Mouse (Mus musculus) liver, postnatal 0 days (tissue): Measurements from ENCODE around the gene Prop1. TPM values are rescaled to one million over a fixed set of nuclear protein-coding genes. Genes with fewer than 3 reads are reported as not detected.
A peak's percentile ranks its signal among the peaks of the same experiment; 100 is the strongest.

ENCODE experiments used
- ATAC-seq: fragments of 200-750 bp; cut with Nextera tagmentation; 2 replicates; pipeline ENCODE4 v1.8.0; 2017; ENCODE audit warnings: mild to moderate bottlenecking, moderate library complexity
- DNase-seq: peaks from one replicate; pipeline ENCODE4 v3.0.0-alpha.2; 2016
- H3K27ac ChIP-seq: fragments of 300-500 bp; sonication (generic); 2 replicates; pipeline ENCODE4 v1.5.1; 2014; ENCODE audit warnings: antibody characterized with exemption, moderate library complexity, mild to moderate bottlenecking, low read depth
- H3K27me3 ChIP-seq: fragments of 300-500 bp; sonication (generic); 2 replicates; pipeline ENCODE4 v1.6.1; 2014; ENCODE audit warnings: low read length, control low read depth, mixed read lengths; ENCODE audit not compliant: insufficient read depth
- H3K36me3 ChIP-seq: fragments of 300-500 bp; sonication (generic); replicated peaks from 2 replicates; pipeline ENCODE4 v1.6.1; 2014; ENCODE audit warnings: mild to moderate bottlenecking, control low read depth, low read length, moderate library complexity, mixed read lengths; ENCODE audit not compliant: insufficient read depth
- H3K4me1 ChIP-seq: fragments of 300-500 bp; sonication (generic); 2 replicates; pipeline ENCODE4 v1.6.1; 2014; ENCODE audit warnings: antibody characterized with exemption, mild to moderate bottlenecking, control low read depth; ENCODE audit not compliant: insufficient read depth
- H3K4me2 ChIP-seq: fragments of 300-500 bp; sonication (generic); 2 replicates; pipeline ENCODE4 v1.6.1; 2014; ENCODE audit warnings: low read depth, mild to moderate bottlenecking, low read length, moderate library complexity, mixed read lengths
- H3K4me3 ChIP-seq: fragments of 300-500 bp; sonication (generic); 2 replicates; pipeline ENCODE4 v1.5.1; 2014; ENCODE audit warnings: low read depth, low read length
- H3K9ac ChIP-seq: fragments of 300-500 bp; sonication (generic); replicated peaks from 2 replicates; pipeline ENCODE4 v1.6.1; 2014; ENCODE audit warnings: mild to moderate bottlenecking, moderate library complexity
- H3K9me3 ChIP-seq: fragments of 300-500 bp; sonication (generic); 2 replicates; pipeline ENCODE4 v1.6.1; 2016; ENCODE audit warnings: mild to moderate bottlenecking, control low read depth, low read length, mixed read lengths
- CTCF ChIP-seq: sonication (generic); IDR thresholded peaks from 2 replicates; pipeline ENCODE4 v1.5.1; 2016; ENCODE audit warnings: antibody characterized with exemption, low read depth
- EP300 ChIP-seq: IDR thresholded peaks from 2 replicates; pipeline ENCODE4 v1.6.1; 2016; ENCODE audit warnings: antibody characterized with exemption, low read depth, mild to moderate bottlenecking
- WGBS: fragments of 180-500 bp; shearing (Covaris S2); extraction: QIAGEN DNeasy Blood & Tissue Kit; methylation state at CpG from one replicate; pipeline ENCODE4 v1.1.7; 2014; ENCODE audit not compliant: insufficient replicate concordance; 5-methylcytosine and 5-hydroxymethylcytosine counted together
- polyA plus RNA-seq: library from polyadenylated mRNA; unstranded; fragments of >200 nt; fragmentation: Nextera tagmentation; extraction: Ambion mirVana; gene quantifications from 2 replicates; pipeline ENCODE4 v1.2.1, GENCODE M21; 2015

Prop1 gene
- polyA plus RNA-seq, result not detected in 2 replicates

- no peaks in the 10 kb centered on the region for H3K4me1 ChIP-seq
- no peak within 1 kb of the TSS for H3K4me3 ChIP-seq
- no peaks in the 10 kb centered on the region for H3K27me3 ChIP-seq
- no peak within 1 kb of the TSS for H3K27ac ChIP-seq
- H3K4me2 ChIP-seq, result no peak within 1 kb of the TSS
- no peak for TF ChIP-seq EP300
- TF ChIP-seq CTCF, result no peak
- ATAC-seq, result no peak
- no peaks in the 10 kb centered on the region for H3K9me3 ChIP-seq
- no peak for DNase-seq
- WGBS, result 62% methylated on average over 6 of the region's 6 CpGs
- no peak within 1 kb of the TSS for H3K9ac ChIP-seq
- H3K36me3 ChIP-seq, result no peaks in the 10 kb centered on the region
Measured at GRCm38 (mm10) chr11:50953665-50954064, at the start of gene Prop1. Prop1 (minus strand) TSS chr11:50953765.

DNA sequence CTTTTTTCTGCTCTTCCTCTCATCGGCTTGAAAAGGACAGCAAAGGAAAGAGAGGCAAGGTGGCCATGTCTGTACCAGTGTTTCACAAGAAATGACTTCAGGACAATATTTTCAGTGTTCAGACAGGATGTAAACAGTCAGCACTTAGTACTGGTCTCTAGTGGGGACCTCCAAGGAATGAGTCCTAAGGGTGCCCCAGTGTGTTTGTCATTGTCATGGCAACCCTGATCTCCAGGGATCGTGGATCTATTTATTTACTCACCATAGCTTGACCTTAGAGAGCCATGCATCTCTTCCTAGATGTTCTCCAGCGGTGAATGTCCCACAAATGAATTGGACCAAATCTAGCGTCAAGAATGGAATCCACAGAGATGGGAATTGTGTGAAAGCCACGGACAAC is 49.7 kb upstream of the Prop1 start, which contains the start of gene Olfr51:
Gene Olfr51 (plus strand): TSS at position 301 of the 400 bp plus-strand sequence.
- Histone ChIP-seq H3K4me1 (no peaks in the 10 kb centered on the region), H3K27ac (no peak within 1 kb of the TSS), H3K9ac (no peak within 1 kb of the TSS), H3K4me3 (no peak within 1 kb of the TSS), H3K4me2 (no peak within 1 kb of the TSS), H3K9me3 (no peaks in the 10 kb centered on the region), H3K36me3 (no peaks in the 10 kb centered on the region), H3K27me3 (no peaks in the 10 kb centered on the region)
- 62% methylated on average over 5 of the region's 5 CpGs for WGBS
- TF ChIP-seq CTCF (no peak), EP300 (no peak)
- no peak for DNase-seq
- no peak for ATAC-seq

DNA sequence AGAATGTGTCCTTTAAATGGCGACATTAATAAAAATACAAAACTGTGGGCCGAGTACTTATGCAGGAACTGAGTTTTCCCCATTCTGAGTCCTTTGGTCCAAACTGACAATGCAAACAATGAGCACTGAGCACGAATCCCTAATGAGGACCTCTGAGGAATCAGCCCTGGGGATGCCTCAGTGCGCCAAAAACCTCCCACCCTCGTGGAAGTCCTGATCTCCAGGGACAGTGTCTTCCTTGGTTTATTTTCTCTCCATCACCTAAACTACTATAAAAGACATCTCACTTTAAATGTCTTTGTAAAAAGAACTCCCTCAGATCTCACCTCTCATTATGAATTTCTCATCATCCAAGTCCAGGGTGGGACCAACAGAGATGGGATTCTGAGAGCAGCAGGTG is 28.1 kb upstream of the Prop1 start, which contains the start of gene Olfr1377:
Gene Olfr1377 (plus strand): TSS at position 301 of the 400 bp plus-strand sequence.
- Histone ChIP-seq H3K27ac (no peak within 1 kb of the TSS), H3K9ac (no peak within 1 kb of the TSS), H3K4me2 (no peak within 1 kb of the TSS), H3K4me3 (no peak within 1 kb of the TSS), H3K36me3 (no peaks in the 10 kb centered on the region), H3K27me3 (no peaks in the 10 kb centered on the region), H3K9me3 (no peaks in the 10 kb centered on the region; the same call in 1 of the 2 replicates), H3K4me1 (no peaks in the 10 kb centered on the region)
- 63% methylated on average over 5 of the region's 5 CpGs for WGBS
- no peak for TF ChIP-seq EP300
- no peak for TF ChIP-seq CTCF
- ATAC-seq (no peak), DNase-seq (no peak)

- Histone ChIP-seq H3K4me2 (no peak overlapping the region), H3K27ac (no peak overlapping the region), H3K27me3 (no peaks in the 10 kb centered on the region), H3K9ac (no peak overlapping the region), H3K9me3 (no peaks in the 10 kb centered on the region; the same call in 1 of the 2 replicates), H3K4me3 (no peak overlapping the region), H3K4me1 (no peaks in the 10 kb centered on the region), H3K36me3 (no peaks in the 10 kb centered on the region)
- peak; percentile 17 for DNase-seq
- WGBS, result 60% methylated on average over 4 of the region's 4 CpGs
- ATAC-seq, result no peak
- TF ChIP-seq CTCF (peak; percentile 24; the same call in 1 of the 2 replicates), EP300 (no peak)
Measured at GRCm38 (mm10) chr11:50977216-50977615, 23.7 kb upstream of the Prop1 start.

DNA sequence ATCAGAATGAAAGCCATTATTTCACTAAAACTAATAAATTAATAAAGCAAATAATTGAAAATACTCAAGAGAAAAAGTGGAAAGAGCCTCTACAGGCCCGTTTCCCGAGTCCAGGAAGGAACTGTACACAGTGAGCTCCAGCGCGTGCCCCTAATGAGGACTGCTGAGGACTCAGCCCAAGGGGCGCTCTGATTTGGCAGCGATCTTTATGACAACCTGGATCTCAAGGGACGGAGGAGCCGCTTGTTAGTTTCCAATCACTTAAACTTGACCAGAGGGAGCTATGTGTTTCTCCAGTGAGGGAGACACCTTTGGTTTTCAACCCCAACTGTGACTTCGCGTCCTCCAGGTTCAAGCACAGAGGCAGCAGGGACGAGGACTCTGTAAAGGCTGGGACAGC is 12.7 kb upstream of the Prop1 start, which contains the start of gene Olfr1378:
Gene Olfr1378 (plus strand): TSS at position 301 of the 400 bp plus-strand sequence.
- Histone ChIP-seq H3K36me3 (no peaks in the 10 kb centered on the region), H3K9ac (no peak within 1 kb of the TSS), H3K9me3 (no peaks in the 10 kb centered on the region), H3K4me3 (no peak within 1 kb of the TSS), H3K4me1 (no peaks in the 10 kb centered on the region), H3K4me2 (no peak within 1 kb of the TSS), H3K27me3 (no peaks in the 10 kb centered on the region), H3K27ac (no peak within 1 kb of the TSS)
- ATAC-seq (no peak), DNase-seq (no peak)
- WGBS, result 81% methylated on average over 11 of the region's 11 CpGs
- no peak for TF ChIP-seq EP300
- TF ChIP-seq CTCF, result no peak

- no peak for TF ChIP-seq CTCF
- TF ChIP-seq EP300, result no peak
Measured at GRCm38 (mm10) chr11:50964886-50965285, 11.3 kb upstream of the Prop1 start.

More at GRCm38 (mm10) chr11:50964886-50965285, 11.3 kb upstream of the Prop1 start:
- Histone ChIP-seq H3K9ac (no peak overlapping the region), H3K27me3 (no peaks in the 10 kb centered on the region), H3K4me1 (no peaks in the 10 kb centered on the region), H3K36me3 (no peaks in the 10 kb centered on the region), H3K9me3 (no peaks in the 10 kb centered on the region), H3K4me2 (no peak overlapping the region), H3K27ac (no peak overlapping the region), H3K4me3 (no peak overlapping the region)
- ATAC-seq (no peak), DNase-seq (no peak)
- WGBS, result 30% methylated on average over 2 of the region's 2 CpGs
